Mouse (Mus musculus): ENCODE measurements at regions not wholly inside any gene's neighbourhood (a gene's known extent, or its start where the extent isn't known, plus 50 kb on each side); places are given as distances from the start of the nearest gene placed in this dataset.

DNA sequence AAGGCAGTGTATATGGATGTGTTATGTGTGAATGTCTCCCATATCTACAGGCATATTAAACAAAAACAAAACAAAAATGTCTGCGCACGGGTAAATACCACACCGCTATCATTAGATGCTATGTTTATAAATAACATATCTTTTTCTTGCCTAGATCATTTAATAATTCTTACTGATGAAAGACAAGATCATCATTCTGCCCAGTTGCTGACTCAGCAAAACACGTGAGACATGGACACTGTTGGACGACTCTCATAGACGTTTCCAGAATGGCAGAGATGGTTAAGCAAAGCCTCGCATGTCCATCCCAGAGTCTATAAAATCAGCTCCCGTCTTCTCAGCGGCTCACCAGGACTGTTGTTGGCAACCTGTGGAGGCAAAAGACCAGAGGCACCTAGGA is 125.5 kb upstream of the Hes1 start:
- no peak overlapping the region for H3K4me2 ChIP-seq (replicated peaks; ENCODE audit: low read depth, low read length)
- H3K36me3 ChIP-seq (ENCODE audit: insufficient read depth, low read length), result no peaks in the 10 kb centered on the region
- no peaks in the 10 kb centered on the region for H3K9me3 ChIP-seq (ENCODE audit: low read length)
- H3K9ac ChIP-seq (replicated peaks; ENCODE audit: low read depth), result no peak overlapping the region
- H3K4me3 ChIP-seq (ENCODE audit: low read depth, low read length), result no peak overlapping the region
- no peaks in the 10 kb centered on the region for H3K4me1 ChIP-seq (ENCODE audit: insufficient read depth, low read depth, low read length)
- ATAC-seq, result no peak
- WGBS, result 88% methylated on average over 9 of the region's 9 CpGs
- DNase-seq (ENCODE audit: low spot score), result no peak
- no peaks in the 10 kb centered on the region for H3K27me3 ChIP-seq (replicated peaks; ENCODE audit: insufficient read depth, low read length)
- no peak overlapping the region for H3K27ac ChIP-seq (ENCODE audit: low read length)
- no peak for TF ChIP-seq EP300 (IDR thresholded peaks at IDR 0.05)
- no peak for TF ChIP-seq CTCF (IDR thresholded peaks at IDR 0.05)

DNA sequence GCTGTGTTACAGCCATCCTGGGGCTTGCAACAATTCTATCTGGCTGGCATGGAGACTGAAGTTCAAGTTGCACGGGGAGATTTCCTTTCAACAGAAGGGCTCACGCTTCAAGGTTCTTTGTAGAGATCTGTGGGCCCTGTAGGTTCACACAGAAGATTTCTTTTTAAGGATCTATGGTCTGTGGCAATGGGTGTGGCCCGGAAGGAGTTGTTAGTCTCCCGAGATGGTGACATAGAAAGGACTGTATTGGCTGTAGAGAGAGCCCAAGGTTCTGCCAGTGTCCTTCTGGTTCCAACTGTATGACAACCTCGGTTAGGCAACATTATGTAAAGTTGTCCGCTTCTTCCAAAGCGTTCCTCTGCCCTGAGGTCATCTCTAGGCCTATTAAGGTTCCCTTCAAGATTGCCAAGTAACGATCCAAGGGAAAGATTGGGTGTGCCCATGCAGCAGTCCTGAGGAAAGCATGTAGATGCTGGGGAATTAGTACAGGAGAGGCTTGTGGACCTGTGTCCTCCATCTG is 124.8 kb upstream of the Hes1 start:
- no peak for ATAC-seq
- H3K27ac ChIP-seq (ENCODE audit: low read length), result no peak overlapping the region
- H3K27me3 ChIP-seq (replicated peaks; ENCODE audit: insufficient read depth, low read length), result no peaks in the 10 kb centered on the region
- no peak for DNase-seq (ENCODE audit: low spot score)
- peaks cover 4% of the 10 kb centered on the region; the same call in 1 of the 2 replicates for H3K4me1 ChIP-seq (ENCODE audit: insufficient read depth, low read depth, low read length)
- H3K4me3 ChIP-seq (ENCODE audit: low read depth, low read length), result no peak overlapping the region
- H3K9me3 ChIP-seq (ENCODE audit: low read length), result no peaks in the 10 kb centered on the region
- TF ChIP-seq EP300 (IDR thresholded peaks at IDR 0.05), result no peak
- no peak for TF ChIP-seq CTCF (IDR thresholded peaks at IDR 0.05)
- no peaks in the 10 kb centered on the region for H3K36me3 ChIP-seq (ENCODE audit: insufficient read depth, low read length)
- no peak overlapping the region for H3K4me2 ChIP-seq (replicated peaks; ENCODE audit: low read depth, low read length)
- no peak overlapping the region for H3K9ac ChIP-seq (replicated peaks; ENCODE audit: low read depth)
- 89% methylated on average over 8 of the region's 8 CpGs for WGBS

DNA sequence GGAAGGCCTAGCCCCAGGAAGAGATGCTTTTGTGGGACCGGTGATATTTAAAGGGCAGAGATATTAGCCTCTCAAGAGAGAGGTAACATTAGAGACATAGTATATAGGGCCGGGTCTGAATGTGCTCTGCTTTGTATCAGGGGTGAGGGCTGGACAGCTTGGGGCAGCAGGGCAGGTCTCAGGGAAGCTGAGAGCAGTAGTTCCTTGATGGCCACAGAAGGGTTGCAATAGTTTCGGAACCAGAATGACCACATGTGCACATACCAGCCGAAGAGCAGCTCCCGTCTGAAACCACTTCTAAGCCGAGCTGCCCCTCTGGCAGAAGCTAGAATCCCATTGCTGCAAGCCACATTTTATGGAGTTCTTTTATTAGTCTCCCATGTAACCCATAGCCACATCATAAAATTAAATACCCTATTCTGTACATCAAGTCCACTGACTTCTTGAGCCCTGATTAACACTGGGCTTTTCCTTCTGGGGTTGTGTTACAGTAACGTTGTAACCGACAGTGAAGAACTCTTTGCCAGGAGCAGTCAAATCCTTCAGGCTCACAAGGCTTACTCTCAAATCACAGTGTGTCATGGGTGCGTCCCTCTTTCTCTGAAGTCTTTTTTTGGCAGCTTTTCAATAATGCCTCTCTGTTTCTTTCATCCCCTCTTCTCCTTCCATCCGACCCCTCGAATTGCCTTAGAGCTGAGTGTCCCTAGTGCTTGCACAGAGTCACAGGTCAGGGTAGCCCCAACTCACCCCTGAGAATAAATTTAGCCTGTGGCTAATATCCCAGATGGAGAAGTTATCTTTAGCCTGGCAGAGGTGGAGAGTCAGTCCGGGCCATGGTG is 124.1 kb upstream of the Hes1 start:
- no peak overlapping the region for H3K4me3 ChIP-seq (ENCODE audit: low read depth, low read length)
- no peaks in the 10 kb centered on the region for H3K9me3 ChIP-seq (ENCODE audit: low read length)
- no peaks in the 10 kb centered on the region for H3K27me3 ChIP-seq (replicated peaks; ENCODE audit: insufficient read depth, low read length)
- no peak overlapping the region for H3K4me2 ChIP-seq (replicated peaks; ENCODE audit: low read depth, low read length)
- DNase-seq (ENCODE audit: low spot score), result no peak
- H3K27ac ChIP-seq (ENCODE audit: low read length), result no peak overlapping the region
- no peak for ATAC-seq
- 54% methylated on average over 12 of the region's 12 CpGs for WGBS
- H3K9ac ChIP-seq (replicated peaks; ENCODE audit: low read depth), result no peak overlapping the region
- TF ChIP-seq EP300 (IDR thresholded peaks at IDR 0.05) (no peak), CTCF (IDR thresholded peaks at IDR 0.05) (no peak)
- H3K4me1 ChIP-seq (ENCODE audit: insufficient read depth, low read depth, low read length), result peaks cover 10% of the 10 kb centered on the region
- H3K36me3 ChIP-seq (ENCODE audit: insufficient read depth, low read length), result no peaks in the 10 kb centered on the region

DNA sequence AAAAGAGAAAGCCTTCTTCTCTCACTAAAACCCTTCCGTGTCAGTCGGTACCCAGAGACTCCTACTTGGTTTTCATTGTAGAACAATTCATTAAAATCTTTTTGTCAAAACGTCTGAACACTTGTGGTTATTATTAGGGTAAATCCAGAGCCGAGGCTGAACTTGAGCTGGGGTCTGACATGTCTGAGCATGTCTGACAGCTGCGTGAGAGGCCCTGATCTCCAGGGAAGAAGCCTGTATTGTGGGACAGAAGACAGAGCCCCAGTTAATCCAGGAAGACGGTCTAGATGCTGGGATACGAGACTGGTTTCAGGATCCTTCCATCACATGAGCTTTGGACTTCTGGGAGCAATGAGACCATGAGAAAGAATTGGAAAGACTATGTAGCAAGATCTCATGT is 122.1 kb upstream of the Hes1 start:
- WGBS, result 74% methylated on average over 7 of the region's 7 CpGs
- Histone ChIP-seq H3K4me2 (replicated peaks; ENCODE audit: low read depth, low read length) (no peak overlapping the region), H3K36me3 (ENCODE audit: insufficient read depth, low read length) (no peaks in the 10 kb centered on the region), H3K27me3 (replicated peaks; ENCODE audit: insufficient read depth, low read length) (no peaks in the 10 kb centered on the region), H3K27ac (ENCODE audit: low read length) (no peak overlapping the region), H3K9me3 (ENCODE audit: low read length) (no peaks in the 10 kb centered on the region), H3K4me1 (ENCODE audit: insufficient read depth, low read depth, low read length) (peaks cover 22% of the 10 kb centered on the region), H3K4me3 (ENCODE audit: low read depth, low read length) (no peak overlapping the region), H3K9ac (replicated peaks; ENCODE audit: low read depth) (no peak overlapping the region)
- DNase-seq (ENCODE audit: low spot score) (no peak), ATAC-seq (no peak)
- TF ChIP-seq EP300 (IDR thresholded peaks at IDR 0.05), result no peak
- TF ChIP-seq CTCF (IDR thresholded peaks at IDR 0.05), result no peak

DNA sequence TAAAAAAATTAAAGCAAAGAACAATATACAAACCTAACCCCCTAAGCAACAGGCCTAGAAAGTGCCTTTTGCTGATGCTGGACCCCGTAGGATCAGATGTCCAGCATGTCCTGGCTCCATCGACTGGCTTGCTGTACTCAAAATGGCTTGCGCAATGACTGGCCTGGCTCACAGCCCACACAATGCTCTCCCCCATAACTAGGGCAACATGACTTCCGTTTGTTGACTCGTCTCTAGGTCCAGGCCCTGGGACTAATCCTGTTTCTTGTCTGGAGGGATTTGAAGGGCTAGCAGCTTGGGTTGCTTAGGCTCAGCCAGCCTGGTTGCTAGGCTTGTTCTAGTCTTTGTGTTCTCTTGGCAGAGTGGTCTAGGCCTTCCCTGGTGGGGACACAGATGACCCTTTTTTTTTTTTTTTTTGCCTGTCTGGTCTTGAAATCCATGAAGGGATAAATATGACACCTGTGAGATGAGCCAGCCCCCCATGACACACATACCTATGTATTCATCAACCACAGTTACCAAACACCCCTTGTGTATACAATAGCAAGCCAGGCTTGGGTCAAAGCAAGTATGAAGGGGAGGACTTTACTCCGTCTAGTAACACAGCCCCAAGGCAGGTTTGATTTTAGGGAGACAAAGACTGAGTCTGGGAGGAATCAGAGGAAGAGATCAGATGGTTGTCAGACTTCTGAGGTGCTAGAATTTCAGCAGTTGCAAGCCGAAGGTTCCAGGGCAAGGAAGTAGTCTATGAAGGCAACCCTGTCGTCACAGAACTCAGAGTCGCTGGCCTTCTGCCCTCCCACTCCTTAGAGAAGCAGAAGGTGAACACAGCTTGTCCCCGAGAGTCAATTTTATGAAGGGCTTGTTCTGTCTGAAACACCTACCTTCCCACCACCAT is 120.0 kb upstream of the Hes1 start:
- DNase-seq (ENCODE audit: low spot score) (peak; percentile 89), ATAC-seq (peak; percentile 27)
- no peaks in the 10 kb centered on the region for H3K9me3 ChIP-seq (ENCODE audit: low read length)
- 60% methylated on average over 10 of the region's 10 CpGs for WGBS
- H3K4me2 ChIP-seq (replicated peaks; ENCODE audit: low read depth, low read length), result no peak overlapping the region
- no peak overlapping the region for H3K9ac ChIP-seq (replicated peaks; ENCODE audit: low read depth)
- peak overlapping the region; percentile 94; the same call in 1 of the 2 replicates for H3K27ac ChIP-seq (ENCODE audit: low read length)
- no peaks in the 10 kb centered on the region for H3K27me3 ChIP-seq (replicated peaks; ENCODE audit: insufficient read depth, low read length)
- no peaks in the 10 kb centered on the region for H3K36me3 ChIP-seq (ENCODE audit: insufficient read depth, low read length)
- H3K4me1 ChIP-seq (ENCODE audit: insufficient read depth, low read depth, low read length), result peaks cover 22% of the 10 kb centered on the region
- TF ChIP-seq EP300 (IDR thresholded peaks at IDR 0.05) (no peak; the same call in 1 of the 2 replicates), CTCF (IDR thresholded peaks at IDR 0.05) (no peak)
- no peak overlapping the region for H3K4me3 ChIP-seq (ENCODE audit: low read depth, low read length)

DNA sequence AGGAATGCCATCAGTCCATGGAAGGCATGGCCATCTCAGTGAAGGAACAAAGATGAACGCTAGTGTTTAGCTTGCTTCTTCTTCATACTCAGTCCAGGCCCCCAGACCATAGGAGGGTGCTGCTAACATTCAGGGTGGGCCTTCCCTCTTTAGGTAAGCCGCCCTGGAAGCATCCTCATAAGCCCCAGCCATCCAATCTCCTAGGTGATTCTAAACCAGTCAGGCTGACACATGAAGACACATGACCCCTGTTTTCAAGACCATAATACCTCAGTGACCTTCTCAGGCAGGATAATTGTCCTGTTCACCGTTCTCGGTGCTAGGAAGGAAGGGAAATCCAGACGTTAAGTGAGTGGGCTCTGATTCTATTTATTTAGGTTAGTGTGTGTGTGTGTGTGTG is 119.2 kb upstream of the Hes1 start:
- ATAC-seq (no peak), DNase-seq (ENCODE audit: low spot score) (no peak)
- H3K9me3 ChIP-seq (ENCODE audit: low read length), result no peaks in the 10 kb centered on the region
- no peak for TF ChIP-seq CTCF (IDR thresholded peaks at IDR 0.05)
- no peak for TF ChIP-seq EP300 (IDR thresholded peaks at IDR 0.05)
- no peak overlapping the region for H3K9ac ChIP-seq (replicated peaks; ENCODE audit: low read depth)
- H3K4me1 ChIP-seq (ENCODE audit: insufficient read depth, low read depth, low read length), result peaks cover 22% of the 10 kb centered on the region
- no peaks in the 10 kb centered on the region for H3K36me3 ChIP-seq (ENCODE audit: insufficient read depth, low read length)
- H3K4me2 ChIP-seq (replicated peaks; ENCODE audit: low read depth, low read length), result peak overlapping the region; percentile 60; the same call in 1 of the 2 replicates
- 54% methylated on average over 5 of the region's 5 CpGs for WGBS
- no peak overlapping the region for H3K4me3 ChIP-seq (ENCODE audit: low read depth, low read length)
- no peaks in the 10 kb centered on the region for H3K27me3 ChIP-seq (replicated peaks; ENCODE audit: insufficient read depth, low read length)
- peak overlapping the region; percentile 94 for H3K27ac ChIP-seq (ENCODE audit: low read length)
